In genomic region chr9:103287840-103288488, GRCm38 (mm10) we compare ENCODE assay signal across 11 mouse cellular contexts. TPM values are rescaled to one million over a fixed set of nuclear protein-coding genes. Genes with fewer than 3 reads are reported as not detected.
DNase-seq lines count a peak whose midpoint lies in the region; ATAC-seq and TF ChIP-seq lines count a peak whose summit lies in the region.
"Had no signal": no experiment of that assay in that cellular context is flagged by ENCODE, and none has a peak within 500 bp of the region (broad histone marks: within the 10 kb centered on the region; RNA-seq: fewer than 3 reads in every experiment).

No protein-coding gene starts in this region.

- H3K36me3 ChIP-seq in hindbrain, embryonic 10.5 days, result no peaks in the 10 kb centered on the region
- H3K36me3 ChIP-seq in hindbrain, embryonic 16.5 days (ENCODE audit: control insufficient read depth, insufficient read depth, low read length), result no peaks in the 10 kb centered on the region
- H3K36me3 ChIP-seq in limb, embryonic 10.5 days, result no peaks in the 10 kb centered on the region
- H3K36me3 ChIP-seq: hindbrain, embryonic 15.5 days had no signal

- H3K4me3 ChIP-seq in hindbrain, embryonic 10.5 days, result 0 out of 2 replicates have a peak overlapping the region, but pooled peaks have one; percentile 6
- H3K4me3 ChIP-seq in hindbrain, embryonic 16.5 days (ENCODE audit: low read length), result no peak overlapping the region
- peak overlapping the region; percentile 75 for H3K4me3 ChIP-seq in bone marrow, adult 2 months (replicated peaks; ENCODE audit: control insufficient read depth, low read depth, low read length)
- H3K4me3 ChIP-seq in limb, embryonic 10.5 days, result no peak overlapping the region
- H3K4me3 ChIP-seq: hindbrain, embryonic 15.5 days; layer of hippocampus, adult 2 months had no signal

- ATAC-seq in hindbrain, embryonic 16.5 days, result no peak

- H3K27me3 ChIP-seq in hindbrain, embryonic 10.5 days (ENCODE audit: insufficient read depth, poor library complexity, severe bottlenecking), result no peaks in the 10 kb centered on the region
- no peaks in the 10 kb centered on the region for H3K27me3 ChIP-seq in hindbrain, embryonic 16.5 days (replicated peaks; ENCODE audit: control insufficient read depth, insufficient read depth, low read length)
- H3K27me3 ChIP-seq in limb, embryonic 10.5 days (ENCODE audit: low read depth, poor library complexity, severe bottlenecking), result no peaks in the 10 kb centered on the region
- H3K27me3 ChIP-seq: hindbrain, embryonic 15.5 days had no signal

- H3K9me3 ChIP-seq in hindbrain, embryonic 10.5 days, result no peaks in the 10 kb centered on the region
- no peaks in the 10 kb centered on the region for H3K9me3 ChIP-seq in hindbrain, embryonic 16.5 days (ENCODE audit: control insufficient read depth, low read length)
- no peaks in the 10 kb centered on the region for H3K9me3 ChIP-seq in limb, embryonic 10.5 days (replicated peaks)
- H3K9me3 ChIP-seq: hindbrain, embryonic 15.5 days had no signal

- H3K4me2 ChIP-seq in hindbrain, embryonic 16.5 days (ENCODE audit: low read length), result no peak overlapping the region
- H3K4me2 ChIP-seq: hindbrain, embryonic 15.5 days had no signal

- DNase-seq in hindbrain, embryonic 10.5 days (ENCODE audit: low spot score), result no peak
- DNase-seq in limb, embryonic 10.5 days (ENCODE audit: low spot score), result no peak
- peak; percentile 56 to 68 for DNase-seq in spleen, postnatal 14 days (ENCODE audit: low spot score in 2 of 2)
- no peak for DNase-seq in frontal cortex, postnatal 25 days (ENCODE audit: low spot score in 2 of 2)
- DNase-seq in cerebellum, postnatal 14 days, result no peak
- no peak for DNase-seq in retina, postnatal 1 day
- DNase-seq: cerebellum, adult 18-20 months had no signal

- 85% methylated on average over 19 of the region's 19 CpGs for WGBS in hindbrain, embryonic 10.5 days
- 90% methylated on average over 19 of the region's 19 CpGs for WGBS in hindbrain, embryonic 16.5 days
- WGBS in bone marrow, adult 2 months, result 73% methylated on average over 19 of the region's 19 CpGs
- WGBS in limb, embryonic 10.5 days, result 88% methylated on average over 19 of the region's 19 CpGs

- peaks cover 15% of the 10 kb centered on the region for H3K4me1 ChIP-seq in hindbrain, embryonic 10.5 days (replicated peaks)
- no peaks in the 10 kb centered on the region for H3K4me1 ChIP-seq in hindbrain, embryonic 16.5 days (ENCODE audit: control insufficient read depth, insufficient read depth, low read depth, low read length)
- H3K4me1 ChIP-seq in bone marrow, adult 2 months (ENCODE audit: control insufficient read depth, insufficient read depth, low read length), result no peaks in the 10 kb centered on the region; the same call in 1 of the 2 replicates
- 0 out of 2 replicates have a peak, but pooled peaks cover 4% of the 10 kb centered on the region for H3K4me1 ChIP-seq in limb, embryonic 10.5 days
- H3K4me1 ChIP-seq: hindbrain, embryonic 15.5 days had no signal

- no peak overlapping the region for H3K9ac ChIP-seq in hindbrain, embryonic 16.5 days (ENCODE audit: low read depth, low read length)
- H3K9ac ChIP-seq: hindbrain, embryonic 15.5 days had no signal

- H3K27ac ChIP-seq in hindbrain, embryonic 10.5 days, result peak overlapping the region; percentile 56; the same call in 1 of the 2 replicates
- no peak overlapping the region for H3K27ac ChIP-seq in hindbrain, embryonic 16.5 days (ENCODE audit: low read depth, low read length)
- H3K27ac ChIP-seq in bone marrow, adult 2 months (ENCODE audit: control insufficient read depth, insufficient read depth, low read depth, low read length, poor library complexity), result peak overlapping the region; percentile 94
- H3K27ac ChIP-seq in limb, embryonic 10.5 days, result 0 out of 2 replicates have a peak overlapping the region, but pooled peaks have one; percentile 23
- H3K27ac ChIP-seq: hindbrain, embryonic 15.5 days; layer of hippocampus, adult 2 months had no signal

- TF ChIP-seq CTCF in bone marrow, adult 2 months (IDR thresholded peaks at IDR 0.05; ENCODE audit: control insufficient read depth, insufficient read depth, low read length), result no peak

- TF ChIP-seq POLR2A in bone marrow, adult 2 months (IDR thresholded peaks at IDR 0.05; ENCODE audit: borderline replicate concordance, control insufficient read depth, low read depth, low read length), result peak; percentile 74

RNA-seq across cellular contexts. Expression of gene 1300017J02Rik, which starts 16.9 kb away (rescaled TPM):
- polyA plus RNA-seq in hindbrain, embryonic 10.5 days (2016; fragmentation: Nextera tagmentation; extraction: Ambion mirVana), result 3.1 and 4.4 TPM in 2 replicates
- polyA plus RNA-seq in hindbrain, embryonic 16.5 days (2015; fragmentation: Nextera tagmentation; extraction: Ambion mirVana), result 1.0 and 1.4 TPM in 2 replicates
- 52.1 and 67.0 TPM in 2 replicates for polyA plus RNA-seq in bone marrow, adult 2 months (2011; ENCODE audit: insufficient read depth, insufficient read length, low replicate concordance, missing spikeins)
- polyA plus RNA-seq in limb, embryonic 10.5 days (2016; fragmentation: Nextera tagmentation; extraction: Ambion mirVana), result 3.6 and 4.2 TPM in 2 replicates

RNA-seq across cellular contexts. Expression of gene Topbp1, which starts 17.1 kb away (rescaled TPM):
- polyA plus RNA-seq in hindbrain, embryonic 10.5 days (2016; fragmentation: Nextera tagmentation; extraction: Ambion mirVana), result 55.9 and 81.8 TPM in 2 replicates
- 17.6 and 21.4 TPM in 2 replicates for polyA plus RNA-seq in hindbrain, embryonic 16.5 days (2015; fragmentation: Nextera tagmentation; extraction: Ambion mirVana)
- polyA plus RNA-seq in bone marrow, adult 2 months (2011; ENCODE audit: insufficient read depth, insufficient read length, low replicate concordance, missing spikeins), result 46.9 and 52.8 TPM in 2 replicates
- 87.3 and 90.2 TPM in 2 replicates for polyA plus RNA-seq in limb, embryonic 10.5 days (2016; fragmentation: Nextera tagmentation; extraction: Ambion mirVana)

RNA-seq across cellular contexts. Expression of gene Trf, which starts 57.7 kb away (rescaled TPM):
- polyA plus RNA-seq in hindbrain, embryonic 10.5 days (2016; fragmentation: Nextera tagmentation; extraction: Ambion mirVana), result 17.2 and 27.2 TPM in 2 replicates
- 40.0 and 41.2 TPM in 2 replicates for polyA plus RNA-seq in hindbrain, embryonic 16.5 days (2015; fragmentation: Nextera tagmentation; extraction: Ambion mirVana)
- polyA plus RNA-seq in bone marrow, adult 2 months (2011; ENCODE audit: insufficient read depth, insufficient read length, low replicate concordance, missing spikeins), result 77.9 and 106 TPM in 2 replicates
- 9.3 and 10.5 TPM in 2 replicates for polyA plus RNA-seq in limb, embryonic 10.5 days (2016; fragmentation: Nextera tagmentation; extraction: Ambion mirVana)

RNA-seq across cellular contexts. Expression of gene Gm20425, which starts 57.9 kb away (rescaled TPM):
- not detected in 2 replicates for polyA plus RNA-seq in hindbrain, embryonic 10.5 days (2016; fragmentation: Nextera tagmentation; extraction: Ambion mirVana)
- not detected in 2 replicates for polyA plus RNA-seq in hindbrain, embryonic 16.5 days (2015; fragmentation: Nextera tagmentation; extraction: Ambion mirVana)
- polyA plus RNA-seq in bone marrow, adult 2 months (2011; ENCODE audit: insufficient read depth, insufficient read length, low replicate concordance, missing spikeins), result not detected in 2 replicates
- polyA plus RNA-seq in limb, embryonic 10.5 days (2016; fragmentation: Nextera tagmentation; extraction: Ambion mirVana), result not detected in 2 replicates
- polyA plus RNA-seq: hindbrain, embryonic 15.5 days had no signal

Comparison
In these comparisons a context has a peak if more than half of its experiments do, and no peak if none do; other contexts are left out.
1. H3K4me3 ChIP-seq: peak in hindbrain, embryonic 10.5 days (single experiment) and bone marrow, adult 2 months (single experiment); none in hindbrain, embryonic 16.5 days (single experiment) and limb, embryonic 10.5 days (single experiment).
2. DNase-seq: peak in spleen, postnatal 14 days (2 of 2); none in hindbrain, embryonic 10.5 days (single experiment), limb, embryonic 10.5 days (single experiment), frontal cortex, postnatal 25 days (0 of 2), cerebellum, postnatal 14 days (0 of 2) and retina, postnatal 1 day (single experiment).